Mouse (Mus musculus): ENCODE data around the gene Wnt3a.
"Not testable (repeated sequence)": the region's sequence is repeated elsewhere in the genome, so short reads cannot be mapped to it uniquely, and the experiment has no call there.

The Wnt3a gene

DNA sequence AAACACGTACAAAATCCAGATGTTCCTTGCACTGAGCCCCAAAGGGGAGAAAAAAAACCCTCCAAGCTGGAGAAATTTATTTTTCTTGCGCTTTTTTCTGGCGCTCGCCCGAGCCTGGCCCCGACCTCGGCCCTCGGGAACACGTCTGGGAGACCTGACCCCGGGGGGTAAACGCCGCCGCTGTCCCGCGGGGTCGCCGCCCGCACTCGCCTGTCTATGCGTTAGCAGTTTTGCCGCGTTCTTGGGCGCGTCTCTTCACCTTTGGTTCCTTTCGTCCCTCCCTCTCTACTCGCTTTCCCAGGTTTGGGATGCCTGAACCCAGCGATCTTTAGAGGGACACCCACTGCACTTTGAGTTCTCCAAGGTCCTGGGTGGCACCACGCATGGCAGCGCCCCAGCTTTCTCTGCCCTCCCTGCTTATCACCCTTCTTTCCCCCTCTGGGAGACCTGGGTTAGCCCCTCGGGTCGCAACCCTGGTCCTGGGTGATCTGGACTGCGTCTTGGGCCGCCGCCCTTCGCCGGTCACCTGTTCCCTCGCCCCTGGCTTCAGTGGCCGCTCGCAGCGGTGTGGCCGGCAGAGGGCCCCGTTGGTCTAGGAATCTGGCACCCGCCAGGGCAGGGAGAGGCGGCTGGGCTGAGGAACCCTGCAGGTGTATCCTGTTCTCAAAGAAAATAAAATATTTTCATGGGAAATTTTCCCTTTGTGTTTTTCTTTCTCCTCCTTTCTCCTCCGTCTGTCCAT lies 17.0 kb upstream of the Wnt3a start:
- DNase-seq (ENCODE audit: low spot score), result peak; percentile 87

DNA sequence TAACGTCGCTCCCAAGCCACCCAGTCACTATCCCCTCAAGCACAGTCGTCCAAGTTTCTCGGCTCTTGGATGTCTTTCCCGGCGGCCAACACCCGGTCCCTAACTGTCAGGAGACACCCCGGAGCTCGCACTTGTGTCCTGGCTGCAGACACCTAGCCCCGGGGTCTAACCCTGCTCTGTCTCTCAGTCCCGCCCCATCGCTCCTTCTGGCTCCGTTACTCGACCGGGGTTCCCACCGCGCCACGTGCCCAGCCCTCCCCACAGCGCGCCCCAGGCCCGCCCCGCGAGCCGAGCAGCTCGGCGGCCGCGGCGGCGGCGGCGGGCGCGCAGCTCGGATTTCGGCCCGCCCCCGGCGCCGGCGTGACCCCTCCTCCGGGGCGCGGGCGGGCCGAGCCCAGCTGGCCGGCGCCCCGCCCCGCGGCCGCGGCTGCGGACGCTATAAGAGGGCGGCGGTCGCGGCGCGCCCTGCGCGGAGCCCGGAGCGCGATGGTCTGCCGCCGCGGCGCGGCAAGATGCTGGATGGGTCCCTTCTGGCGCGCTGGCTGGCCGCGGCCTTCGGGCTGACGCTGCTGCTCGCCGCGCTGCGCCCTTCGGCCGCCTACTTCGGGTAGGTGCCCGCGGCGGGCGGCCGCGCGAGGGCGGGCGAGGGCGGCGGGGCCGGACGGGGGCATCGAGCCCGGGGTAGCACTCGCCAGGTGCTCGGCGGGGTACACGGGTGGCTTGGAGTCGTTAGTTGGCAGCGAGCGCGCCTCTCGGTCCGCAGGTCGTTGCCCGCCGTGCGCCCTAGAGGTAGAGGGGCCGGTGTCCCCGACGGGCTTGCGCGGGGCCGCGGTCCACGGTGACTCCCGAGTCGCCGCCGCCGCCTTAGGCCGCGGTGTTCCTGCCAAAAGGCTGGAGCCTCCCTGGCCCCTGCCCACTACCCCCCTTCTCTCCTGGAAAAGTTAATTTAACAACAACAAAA lies 16.2 kb upstream of the Wnt3a start, which contains the start of gene Wnt9a:
Gene Wnt9a, plus strand, starts transcription at position 468 of the 961 bp plus-strand sequence.
- peak; percentile 66 for DNase-seq (ENCODE audit: low spot score)

DNA sequence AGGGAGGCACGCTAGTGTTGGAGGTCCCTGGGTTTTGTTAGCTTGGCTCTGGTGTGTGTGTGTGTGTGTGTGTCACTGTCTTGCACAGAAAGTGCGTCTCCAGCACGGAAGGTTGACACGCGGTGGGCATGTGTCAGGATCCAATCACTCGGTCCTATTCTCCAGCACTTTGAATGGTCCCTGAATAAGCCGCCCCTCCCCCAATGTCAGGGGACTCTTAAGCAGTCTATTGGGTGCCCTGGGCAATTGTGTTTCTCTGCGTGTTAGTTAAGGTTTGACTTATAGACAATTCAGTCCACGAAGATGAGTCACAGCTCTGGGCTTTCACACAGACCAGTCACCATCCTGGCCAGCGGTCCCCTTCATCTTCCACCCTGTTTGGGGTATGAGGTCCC lies 15.3 kb upstream of the Wnt3a start:
- DNase-seq (ENCODE audit: low spot score), result no peak

DNA sequence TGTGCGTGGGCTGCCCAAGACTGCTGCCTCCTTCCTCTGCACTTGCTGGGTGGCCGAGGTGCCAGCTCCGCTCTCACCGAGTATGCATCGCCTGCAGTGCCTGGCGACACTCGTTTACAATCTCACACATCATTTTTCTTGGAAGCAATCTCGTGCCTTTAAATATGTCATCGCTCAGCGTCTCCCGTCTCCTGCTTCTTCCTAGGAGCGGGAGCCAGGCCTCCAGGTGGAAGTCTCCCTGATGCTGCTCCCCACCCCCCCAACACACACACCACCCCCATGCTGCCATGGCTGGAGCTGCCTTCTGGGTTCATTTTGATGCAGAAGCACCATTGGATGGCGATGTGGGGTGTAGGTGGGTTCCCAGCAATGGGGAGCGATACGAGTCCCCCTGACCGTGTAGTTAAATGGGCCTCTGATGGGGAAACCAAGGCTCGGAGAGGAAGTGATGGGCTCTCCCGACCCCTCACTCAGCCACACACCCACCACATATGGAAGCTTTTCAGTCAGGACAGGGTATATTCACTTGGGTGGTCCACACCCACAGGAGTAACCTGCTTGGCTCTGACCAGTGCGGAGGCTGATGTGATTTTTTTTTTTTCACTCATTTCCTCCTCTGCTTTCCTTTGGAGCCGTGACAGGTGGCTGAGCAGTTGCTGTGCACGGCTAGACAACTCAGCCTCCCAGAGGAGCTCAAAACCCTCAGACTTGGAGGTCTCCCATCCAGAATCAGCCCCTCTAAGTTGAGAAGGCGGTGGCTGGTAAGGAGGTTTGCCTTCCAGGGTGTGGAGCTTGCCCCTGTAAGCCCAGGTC lies 14.7 kb upstream of the Wnt3a start:
- DNase-seq (ENCODE audit: low spot score), result no peak

DNA sequence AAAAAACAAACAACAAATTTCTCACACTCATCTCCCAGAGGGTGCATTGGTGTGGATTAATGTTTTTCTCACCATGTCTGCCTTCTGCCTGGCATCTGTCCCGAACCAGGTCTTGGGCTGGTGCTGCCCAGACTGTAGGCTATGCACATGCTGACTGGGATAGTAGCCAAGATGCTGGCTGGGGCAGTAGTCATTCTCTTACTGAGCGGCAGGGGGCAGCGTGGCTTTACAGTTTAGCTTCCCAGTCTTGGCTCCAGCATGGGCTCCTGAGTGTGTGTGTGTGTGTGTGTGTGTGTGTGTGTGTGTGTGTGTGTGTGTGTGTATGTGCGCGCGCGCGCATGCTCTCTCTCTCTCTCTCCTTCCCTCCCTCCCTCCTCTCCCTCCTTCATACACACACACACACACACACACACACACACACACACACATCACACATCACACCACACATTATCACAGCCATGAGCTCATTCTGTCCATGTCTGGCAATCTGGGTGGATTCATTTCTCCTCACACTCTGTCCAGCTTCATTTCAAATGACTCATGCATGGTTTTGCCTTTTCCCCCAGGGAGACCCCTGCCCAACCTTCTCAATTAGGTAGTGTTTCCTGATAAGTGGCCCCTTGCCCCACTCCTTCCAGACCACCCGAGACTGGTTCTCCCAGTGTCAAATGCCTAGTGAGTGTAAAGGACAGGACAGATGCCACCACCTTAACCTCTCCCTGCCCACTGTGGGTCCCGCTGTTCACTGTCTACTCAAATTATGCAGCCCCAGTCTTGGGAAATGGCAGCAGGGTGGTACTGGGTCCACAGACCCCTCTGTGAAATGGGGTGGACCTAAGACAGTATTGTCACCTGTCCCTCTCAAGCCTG lies 12.4 kb upstream of the Wnt3a start:
- DNase-seq (ENCODE audit: low spot score), result peak; percentile 89

DNA sequence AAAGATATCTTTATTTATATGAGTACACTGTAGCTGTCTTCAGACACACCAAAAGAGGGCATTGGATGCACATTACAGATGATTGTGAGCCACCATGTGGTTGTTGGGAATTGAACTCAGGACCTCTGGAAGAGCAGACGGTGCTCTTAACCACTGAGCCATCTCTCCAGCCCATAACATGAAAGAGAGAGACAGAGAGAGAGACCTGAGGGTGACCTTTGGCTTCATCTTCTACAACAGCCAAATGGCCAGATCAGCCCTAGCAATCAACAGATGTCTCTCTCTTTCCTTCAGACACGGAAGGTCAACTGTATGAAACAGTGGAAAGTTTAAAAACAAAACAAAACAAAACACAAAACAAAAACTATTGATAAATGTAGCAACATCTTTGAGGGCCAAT lies 10.5 kb upstream of the Wnt3a start:
- not testable (repeated sequence) for DNase-seq (ENCODE audit: low spot score)

DNA sequence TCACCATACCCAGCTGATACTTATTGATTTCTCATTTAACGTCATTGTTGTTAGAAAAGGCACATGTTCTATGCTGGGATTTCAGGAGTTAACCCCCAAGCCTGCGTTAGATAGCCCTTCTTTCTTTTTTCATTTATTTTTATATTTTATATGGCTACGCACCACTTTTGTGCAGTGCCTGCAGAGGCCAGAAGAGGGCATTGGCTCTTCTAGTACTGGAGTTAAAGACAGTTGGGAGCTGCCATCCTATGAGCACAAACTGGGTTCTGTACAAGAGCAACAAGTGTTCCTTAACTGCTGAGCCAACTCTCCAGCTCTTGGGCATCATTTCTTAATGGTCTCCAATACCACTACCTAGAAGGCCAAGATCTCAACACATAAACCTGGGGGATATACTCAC lies 9.6 kb upstream of the Wnt3a start:
- DNase-seq (ENCODE audit: low spot score), result peak; percentile 65

DNA sequence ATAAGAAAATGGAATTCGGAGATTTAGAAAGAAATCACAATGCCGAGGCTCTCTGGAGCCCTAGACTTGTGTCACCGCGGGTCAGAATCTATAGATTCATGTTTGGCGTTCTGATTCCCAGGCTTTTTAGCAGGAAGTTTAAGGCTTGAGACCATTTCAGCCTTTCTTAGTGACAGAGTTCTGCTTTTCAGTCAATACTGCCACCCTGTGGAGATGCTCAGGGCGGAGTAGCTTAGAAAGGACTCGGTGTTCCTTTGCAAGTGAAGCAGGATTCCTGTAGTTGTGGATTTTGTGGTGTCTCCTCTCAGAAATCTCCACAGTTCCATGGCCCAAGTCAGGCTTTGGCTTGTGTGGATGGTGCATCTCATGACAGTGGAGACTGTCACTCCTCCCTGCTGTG lies 7.4 kb upstream of the Wnt3a start:
- peak; percentile 79 for DNase-seq (ENCODE audit: low spot score)

DNA sequence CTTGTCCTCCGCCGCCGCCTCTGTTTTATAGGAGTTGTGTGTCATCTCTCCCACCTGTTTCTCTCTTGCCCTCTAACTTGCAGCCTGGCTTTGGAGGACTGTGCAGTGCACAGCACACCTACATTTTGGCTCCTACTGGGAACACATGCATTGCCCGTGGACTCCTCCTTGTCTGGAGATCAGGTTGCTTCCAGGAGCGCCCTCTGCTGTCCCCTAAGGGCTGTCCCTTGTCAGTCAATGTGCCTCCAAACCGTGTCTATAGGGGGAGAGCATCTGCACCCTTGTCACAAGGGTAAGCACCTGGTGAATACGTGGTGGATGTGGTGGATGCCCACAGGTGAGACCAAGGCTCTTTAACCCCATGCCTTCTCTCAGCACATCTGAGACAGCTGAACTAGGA lies 3.1 kb upstream of the Wnt3a start:
- peak; percentile 81 for DNase-seq (ENCODE audit: low spot score)

DNA sequence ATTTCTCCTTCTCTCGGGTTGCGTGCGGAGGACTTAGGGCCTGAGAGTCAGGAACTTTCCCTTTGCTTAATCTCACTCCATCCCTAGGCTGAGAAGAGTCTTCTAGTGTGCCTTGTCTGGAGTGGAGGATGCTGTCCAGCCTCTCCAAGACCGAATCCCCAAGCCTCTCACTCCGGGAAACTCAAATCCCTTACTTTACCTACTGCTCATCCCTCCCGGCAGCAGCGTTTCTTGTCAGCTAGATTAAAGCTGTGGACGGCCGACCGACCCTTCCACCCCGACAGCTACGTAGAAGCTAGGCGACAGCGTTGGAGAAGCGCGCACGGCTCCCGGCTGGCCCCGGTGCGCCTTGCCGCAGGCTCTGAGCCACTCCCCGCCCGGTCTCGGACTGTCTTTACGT lies 846 bp downstream of the Wnt3a start:
- DNase-seq (ENCODE audit: low spot score), result peak; percentile 60

DNA sequence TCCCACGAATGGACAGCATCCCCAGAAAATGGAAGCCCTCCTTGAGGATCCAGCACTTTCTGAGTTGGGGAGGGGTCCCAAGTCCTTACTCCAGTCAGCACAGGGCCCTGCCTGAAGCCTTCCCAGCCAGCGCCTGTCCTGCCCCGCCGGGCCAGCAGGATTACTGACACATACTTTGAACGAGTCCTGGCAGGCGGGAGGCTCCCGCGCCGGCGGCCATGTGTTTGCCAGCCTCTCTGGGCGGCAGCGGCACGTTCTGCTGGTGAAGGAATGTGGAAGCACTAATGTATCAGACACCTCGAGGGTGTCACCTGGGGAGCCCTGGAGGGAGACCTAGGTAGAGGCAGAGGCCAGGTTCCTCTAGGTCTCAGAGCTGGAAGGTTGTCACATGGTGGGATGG lies 6.4 kb downstream of the Wnt3a start:
- no peak for DNase-seq (ENCODE audit: low spot score)

DNA sequence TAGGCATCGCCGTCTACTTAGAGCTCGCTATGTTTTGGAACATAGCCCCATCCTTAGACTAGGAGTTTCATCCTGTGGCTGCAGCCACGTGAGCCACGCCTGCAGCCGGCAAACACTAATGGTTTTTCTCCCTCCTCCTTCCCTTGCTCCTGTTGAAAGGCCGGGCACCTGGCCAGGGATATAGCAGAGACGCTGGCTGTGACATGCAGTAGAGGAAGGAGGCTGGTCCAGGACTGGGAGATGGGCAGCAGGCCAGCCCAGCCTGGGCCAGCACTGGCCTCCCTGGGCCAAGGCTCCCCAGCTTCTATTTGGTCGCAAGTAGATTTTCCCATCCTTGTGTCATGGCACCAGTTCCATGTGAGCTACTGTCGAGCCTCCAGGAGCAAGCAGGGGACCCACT lies 7.6 kb downstream of the Wnt3a start:
- DNase-seq (ENCODE audit: low spot score), result no peak

DNA sequence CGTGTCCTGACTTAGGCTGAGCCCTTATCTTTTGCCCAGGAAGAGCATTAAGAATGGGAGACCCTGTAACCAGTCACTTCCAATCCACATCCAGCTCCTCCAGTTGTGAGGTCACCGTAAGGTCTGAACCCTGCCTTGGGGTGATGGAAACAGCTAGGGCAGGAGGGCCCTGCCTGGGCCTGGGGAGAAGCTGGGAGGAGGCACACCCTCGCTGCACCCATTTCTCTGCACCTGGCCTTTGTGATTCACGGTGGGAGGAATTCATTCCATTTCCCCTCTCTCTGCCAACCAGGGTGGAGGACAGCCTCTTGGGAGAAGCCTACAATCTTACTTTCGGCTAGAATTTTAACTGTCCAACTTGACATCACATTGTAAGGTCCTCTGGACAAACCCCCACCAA lies 8.4 kb downstream of the Wnt3a start:
- no peak for DNase-seq (ENCODE audit: low spot score)

DNA sequence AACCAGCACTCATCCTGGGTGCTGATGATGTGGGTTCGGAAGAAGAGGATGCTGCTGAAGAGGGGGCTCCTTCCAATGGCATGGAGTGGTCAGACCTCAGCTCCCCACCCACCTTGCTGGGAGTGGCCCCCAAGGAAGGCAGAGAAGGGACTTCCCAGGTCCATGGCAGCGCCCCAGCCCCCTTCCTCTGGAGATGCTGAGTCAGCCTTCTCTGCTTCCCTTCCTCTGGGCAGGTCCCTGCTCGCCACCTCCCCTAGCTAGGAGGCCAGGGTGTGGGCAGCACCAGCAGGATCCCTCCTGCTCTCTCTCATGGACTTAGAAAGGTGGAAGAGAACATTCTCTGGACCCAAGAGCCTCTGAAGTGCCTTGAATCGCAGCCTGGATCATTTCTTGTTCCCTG lies 12.5 kb downstream of the Wnt3a start:
- DNase-seq (ENCODE audit: low spot score), result no peak

DNA sequence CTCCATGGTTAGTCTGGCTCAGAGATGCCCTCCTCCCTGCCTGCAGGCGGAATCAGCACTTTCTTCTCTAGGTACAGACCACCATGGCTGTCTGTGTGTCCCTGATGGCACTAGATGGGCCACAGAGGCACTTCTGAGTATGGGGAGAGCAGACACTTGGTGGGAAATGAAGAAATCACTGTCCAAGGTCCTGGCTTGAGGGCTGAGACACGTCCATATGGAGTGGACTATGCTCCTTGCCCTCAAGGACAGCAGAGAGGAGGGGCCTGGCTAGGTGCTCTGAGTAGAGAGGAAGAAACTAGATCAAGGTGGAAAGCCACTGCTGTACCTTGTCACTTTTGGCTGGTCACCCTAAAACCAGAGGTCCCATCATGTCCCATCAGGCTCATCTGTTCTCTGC lies 13.7 kb downstream of the Wnt3a start:
- peak; percentile 62 for DNase-seq (ENCODE audit: low spot score)

DNA sequence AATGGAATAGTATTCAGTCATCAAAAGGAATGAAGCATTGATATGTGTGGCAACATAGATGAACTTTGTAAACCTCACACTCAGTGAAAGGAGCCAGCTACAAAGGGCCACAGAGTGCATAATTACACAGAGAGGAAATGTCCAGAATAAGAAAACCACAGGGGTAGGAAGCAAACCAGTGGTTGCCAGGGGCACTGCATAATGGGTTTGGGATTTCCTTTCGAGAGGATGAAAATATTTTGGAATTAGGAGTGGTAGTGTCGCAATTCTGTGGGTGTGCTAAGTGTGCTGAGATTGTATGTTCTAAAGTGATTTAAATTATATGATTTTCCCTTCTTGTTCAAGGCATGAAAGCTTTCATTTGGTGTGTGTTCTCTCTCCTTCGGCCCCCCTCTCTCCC lies 16.4 kb downstream of the Wnt3a start:
- no peak for DNase-seq (ENCODE audit: low spot score)

DNA sequence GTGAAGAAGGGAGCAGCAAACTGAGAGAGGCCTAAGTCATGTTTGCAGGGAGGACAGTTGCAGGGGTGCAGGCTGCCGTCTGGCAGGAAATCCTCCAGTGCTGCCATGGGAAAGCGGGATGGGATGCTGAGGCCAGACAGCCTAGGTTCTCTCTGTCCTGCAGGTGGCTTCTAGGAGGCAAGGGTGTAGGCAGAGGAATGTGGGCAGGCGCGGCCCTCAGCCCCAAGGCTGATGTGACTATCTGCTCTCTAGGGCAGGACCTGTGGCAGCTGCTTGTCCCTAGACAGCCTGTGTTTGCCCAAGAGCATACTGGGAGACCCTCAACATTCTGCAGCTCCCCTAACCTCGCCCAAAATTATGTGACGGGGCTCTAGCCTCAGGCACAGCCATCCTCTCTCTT lies 23.8 kb downstream of the Wnt3a start:
- DNase-seq (ENCODE audit: low spot score), result no peak

DNA sequence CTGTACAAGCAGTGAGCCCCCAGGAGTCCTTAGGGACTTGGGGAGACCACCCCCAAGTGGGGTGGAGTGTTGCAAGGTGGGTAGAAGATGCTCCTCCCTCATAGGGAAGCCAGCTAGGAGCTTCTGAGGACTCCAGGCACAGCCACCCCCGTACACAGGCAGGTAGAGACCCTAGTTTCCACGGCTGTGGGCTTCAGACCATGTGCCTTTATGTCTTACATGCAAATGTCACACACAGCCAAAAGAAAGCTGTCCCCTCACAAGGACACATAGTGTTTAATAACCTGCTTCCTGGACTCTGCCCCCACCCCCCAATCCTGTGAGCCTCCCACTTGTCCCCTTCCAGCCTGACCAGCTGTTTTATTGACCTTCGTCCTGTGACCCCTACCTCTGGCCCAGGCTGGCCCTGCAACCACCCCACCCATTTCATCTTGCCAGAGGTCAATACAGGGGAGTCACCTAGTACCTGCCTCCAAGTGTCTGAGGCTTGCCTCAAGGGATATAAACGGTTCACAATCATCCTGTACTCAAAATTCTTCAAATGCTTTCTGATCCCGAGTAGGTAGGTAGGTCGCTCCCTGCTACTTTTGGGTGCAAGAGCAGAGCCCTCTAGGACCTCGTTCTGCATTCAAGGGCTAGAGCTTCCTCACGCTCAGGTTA lies 25.3 kb downstream of the Wnt3a start:
- DNase-seq (ENCODE audit: low spot score), result no peak

DNA sequence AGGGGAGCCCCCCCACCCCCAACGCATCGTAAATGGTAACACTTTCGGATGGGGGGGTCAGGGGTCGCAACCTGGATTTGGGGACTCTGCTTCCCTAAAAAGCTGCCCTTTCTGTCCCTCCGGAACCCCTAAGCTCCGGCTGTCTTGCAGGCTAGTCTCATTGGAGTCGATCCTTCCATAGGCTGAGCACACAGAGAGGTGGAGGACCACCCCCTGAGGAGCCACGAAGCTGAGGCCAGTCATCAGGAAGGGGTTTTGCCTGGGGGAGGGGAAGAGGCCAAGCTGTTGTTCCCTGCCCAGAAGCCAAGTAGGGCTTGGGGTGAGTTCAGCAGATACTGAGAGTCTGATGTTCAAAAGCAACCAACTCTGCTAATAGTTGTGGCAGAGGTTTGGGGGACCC lies 26.0 kb downstream of the Wnt3a start:
- peak; percentile 45 for DNase-seq (ENCODE audit: low spot score)

DNA sequence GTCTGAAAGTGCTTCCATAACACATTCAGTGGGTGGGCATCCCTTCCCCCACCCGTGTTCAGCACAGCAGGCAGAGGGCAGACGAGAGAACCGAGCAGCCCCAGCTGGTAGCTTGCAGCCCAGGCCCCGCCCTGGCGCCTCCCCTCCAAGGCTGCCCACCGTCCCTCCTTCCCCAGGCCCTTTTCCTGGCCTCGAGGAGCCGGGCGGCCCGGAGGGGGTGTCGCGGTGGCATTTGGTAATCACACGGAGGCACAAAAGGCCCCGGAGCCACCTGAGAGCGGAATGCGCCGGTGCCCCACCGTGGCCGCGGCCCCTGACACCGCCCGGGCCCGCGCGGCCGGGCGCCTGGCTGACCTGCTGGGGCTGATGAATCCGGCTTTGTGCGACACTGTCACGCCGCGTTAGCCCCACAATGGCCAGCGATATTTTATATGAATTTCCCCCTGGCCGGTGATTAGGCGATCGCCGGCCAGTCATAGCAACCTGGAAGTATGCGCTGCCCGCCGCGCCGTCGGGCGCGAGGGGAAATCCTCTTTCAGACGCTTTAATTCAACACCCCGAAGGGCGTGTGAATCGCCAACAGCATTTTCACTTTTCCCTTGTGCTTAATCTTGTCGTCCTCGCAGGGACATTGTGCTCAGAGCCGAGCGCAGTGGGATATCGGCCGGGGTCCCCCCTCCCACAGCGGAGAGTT lies 26.5 kb downstream of the Wnt3a start:
- peak; percentile 72 for DNase-seq (ENCODE audit: low spot score)
